Mouse (Mus musculus) stomach, postnatal 0 days (tissue): ENCODE results near the gene Ibsp. TPM values are rescaled to one million over a fixed set of nuclear protein-coding genes. Genes with fewer than 3 reads are reported as not detected.

ENCODE experiments used
- ATAC-seq: fragments of 200-750 bp; cut with Nextera tagmentation; 2 replicates; pipeline ENCODE4 v1.8.0; 2017; ENCODE audit not compliant: low FRiP score, low TSS enrichment
- DNase-seq: peaks from one replicate; pipeline ENCODE4 v3.0.0-alpha.2; 2016; ENCODE audit warnings: low spot score
- H3K27ac ChIP-seq: fragments of 300-500 bp; sonication (generic); replicated peaks from 2 replicates; pipeline ENCODE4 v1.5.1; 2014; ENCODE audit warnings: mild to moderate bottlenecking, control low read depth
- H3K27me3 ChIP-seq: fragments of 300-500 bp; sonication (generic); 2 replicates; pipeline ENCODE4 v1.6.1; 2014; ENCODE audit warnings: low read length; ENCODE audit not compliant: control insufficient read depth, insufficient read depth
- H3K36me3 ChIP-seq: fragments of 300-500 bp; sonication (generic); 2 replicates; pipeline ENCODE4 v1.6.1; 2014; ENCODE audit warnings: low read length, mixed read lengths; ENCODE audit not compliant: control insufficient read depth, insufficient read depth
- H3K4me1 ChIP-seq: fragments of 300-500 bp; sonication (generic); replicated peaks from 2 replicates; pipeline ENCODE4 v1.6.1; 2014; ENCODE audit warnings: antibody characterized with exemption; ENCODE audit not compliant: control insufficient read depth, insufficient read depth
- H3K4me2 ChIP-seq: fragments of 300-500 bp; sonication (generic); replicated peaks from 2 replicates; pipeline ENCODE4 v1.6.1; 2014; ENCODE audit warnings: low read depth, mild to moderate bottlenecking, control low read depth, moderate library complexity
- H3K4me3 ChIP-seq: fragments of 300-500 bp; sonication (generic); 2 replicates; pipeline ENCODE4 v1.5.1; 2014; ENCODE audit warnings: low read depth, low read length, control low read depth
- H3K9ac ChIP-seq: fragments of 300-500 bp; sonication (generic); 2 replicates; pipeline ENCODE4 v1.6.1; 2014; ENCODE audit warnings: mild to moderate bottlenecking, low read length, control low read depth, mixed read lengths
- H3K9me3 ChIP-seq: fragments of 300-500 bp; sonication (generic); 2 replicates; pipeline ENCODE4 v1.6.1; 2016; ENCODE audit warnings: low read length; ENCODE audit not compliant: control insufficient read depth
- CTCF ChIP-seq: IDR thresholded peaks from 2 replicates; pipeline ENCODE4 v1.5.1; 2016; ENCODE audit warnings: antibody characterized with exemption, low read depth, mild to moderate bottlenecking, moderate library complexity
- EP300 ChIP-seq: optimal IDR thresholded peaks from 2 replicates; pipeline ENCODE3; 2016; ENCODE audit warnings: antibody characterized with exemption
- WGBS: fragments of 180-500 bp; shearing (Covaris S2); extraction: QIAGEN DNeasy Blood & Tissue Kit; methylation state at CpG from one replicate; pipeline ENCODE4 v1.1.7; 2014; 5-methylcytosine and 5-hydroxymethylcytosine counted together
- polyA plus RNA-seq: library from polyadenylated mRNA; unstranded; fragments of >200 nt; fragmentation: Nextera tagmentation; extraction: Ambion mirVana; gene quantifications from 2 replicates; pipeline ENCODE4 v1.2.1, GENCODE M21; 2015

Gene Ibsp
- polyA plus RNA-seq, 1 experiment from 2014 or later: 0.13 TPM

DNA sequence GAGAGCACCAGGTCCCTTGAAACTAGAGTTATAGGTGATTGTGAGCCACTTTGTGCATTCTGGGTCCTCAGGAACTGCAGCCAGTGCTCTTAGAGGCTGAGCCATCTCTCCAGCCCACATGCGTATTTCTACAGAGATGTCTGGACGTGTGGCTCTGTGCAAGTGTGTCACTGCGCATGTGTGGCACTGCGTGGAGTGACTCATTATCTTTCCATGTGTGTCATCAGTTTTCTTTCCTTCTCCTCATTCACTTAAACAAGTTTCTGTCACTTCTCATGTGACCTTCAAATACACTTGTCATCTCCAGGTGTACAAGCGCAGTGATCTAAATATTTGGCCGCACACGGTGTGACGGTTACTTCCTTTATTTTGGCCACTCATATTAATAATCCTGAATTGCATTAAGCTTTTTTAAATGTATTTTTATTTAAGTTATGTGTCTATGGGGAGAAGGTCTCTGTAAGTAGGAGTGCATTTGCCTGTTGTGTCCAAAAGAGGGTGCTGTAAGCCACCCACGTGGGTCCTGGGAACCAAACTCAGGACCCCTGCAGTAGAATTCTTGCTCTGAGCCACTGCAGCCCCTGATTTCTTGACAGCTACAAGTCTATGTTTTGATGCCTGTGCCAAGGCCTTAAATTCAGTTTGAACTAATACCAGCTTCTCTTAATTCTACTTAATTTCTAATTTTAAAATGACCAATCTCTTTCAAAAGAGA is 45.7 kb downstream of the Ibsp start:
- DNase-seq (no peak), ATAC-seq (no peak)
- no peaks in the 10 kb centered on the region for H3K9me3 ChIP-seq
- no peaks in the 10 kb centered on the region for H3K27me3 ChIP-seq
- TF ChIP-seq CTCF: peak; percentile 65
- TF ChIP-seq EP300: no peak
- no peaks in the 10 kb centered on the region for H3K36me3 ChIP-seq
- no peak overlapping the region for H3K4me2 ChIP-seq
- H3K4me3 ChIP-seq: no peak overlapping the region
- no peak overlapping the region for H3K27ac ChIP-seq
- 64% methylated on average over 9 of the region's 9 CpGs for WGBS
- H3K4me1 ChIP-seq: no peaks in the 10 kb centered on the region
- no peak overlapping the region for H3K9ac ChIP-seq

DNA sequence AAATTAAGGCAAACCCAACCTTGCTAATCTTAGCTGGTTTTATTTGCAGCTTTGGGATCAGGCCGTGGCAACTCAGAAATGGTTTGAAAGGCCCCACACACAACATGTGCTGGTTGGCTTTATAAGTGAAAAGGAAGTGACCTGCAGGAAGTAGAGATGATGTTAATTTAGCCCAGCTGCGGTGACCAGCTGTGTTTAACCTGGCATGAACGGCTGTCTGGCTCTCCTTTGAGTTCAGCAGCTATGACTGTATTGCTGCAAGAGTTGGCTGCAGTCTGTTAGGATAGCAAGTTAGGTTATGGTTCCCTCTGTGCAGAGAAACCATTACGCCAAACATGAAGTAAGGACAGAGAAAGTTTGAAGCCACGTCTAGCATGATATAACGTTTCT is 46.3 kb downstream of the Ibsp start:
- 73% methylated on average over 6 of the region's 6 CpGs for WGBS
- H3K36me3 ChIP-seq: no peaks in the 10 kb centered on the region
- no peak overlapping the region for H3K4me2 ChIP-seq
- no peak overlapping the region for H3K4me3 ChIP-seq
- no peak overlapping the region for H3K9ac ChIP-seq
- no peak for DNase-seq
- ATAC-seq: no peak
- TF ChIP-seq CTCF (no peak), EP300 (no peak)
- no peak overlapping the region for H3K27ac ChIP-seq
- no peaks in the 10 kb centered on the region for H3K4me1 ChIP-seq
- H3K9me3 ChIP-seq: no peaks in the 10 kb centered on the region
- no peaks in the 10 kb centered on the region for H3K27me3 ChIP-seq

DNA sequence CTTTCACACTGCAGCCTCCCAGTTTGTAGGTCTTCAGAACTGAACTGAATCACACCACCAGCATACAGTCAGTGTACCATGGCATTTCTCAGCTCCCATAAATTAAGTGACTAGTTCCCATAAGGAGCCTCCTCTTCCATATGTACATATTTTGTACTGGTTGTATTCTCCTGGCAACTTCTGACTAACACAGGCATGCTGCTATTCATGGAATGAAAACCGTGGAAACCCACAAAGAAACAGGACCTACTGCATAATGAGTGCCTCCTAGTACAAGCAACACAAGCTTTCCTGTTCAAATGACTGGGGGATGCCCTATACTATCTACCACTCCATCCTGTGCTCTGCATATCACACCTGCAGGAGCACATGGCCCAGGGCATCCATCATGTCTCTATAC is 52.1 kb downstream of the Ibsp start:
- no peak overlapping the region for H3K9ac ChIP-seq
- TF ChIP-seq CTCF (no peak), EP300 (no peak)
- no peak overlapping the region for H3K4me3 ChIP-seq
- no peak overlapping the region for H3K27ac ChIP-seq
- WGBS: 63% methylated on average over 1 of the region's 1 CpGs
- DNase-seq: no peak
- no peaks in the 10 kb centered on the region for H3K36me3 ChIP-seq
- H3K4me1 ChIP-seq: no peaks in the 10 kb centered on the region
- H3K4me2 ChIP-seq: no peak overlapping the region
- no peak for ATAC-seq
- H3K27me3 ChIP-seq: no peaks in the 10 kb centered on the region
- H3K9me3 ChIP-seq: no peaks in the 10 kb centered on the region

- no peaks in the 10 kb centered on the region for H3K36me3 ChIP-seq
- no peak overlapping the region for H3K4me2 ChIP-seq
- DNase-seq (no peak), ATAC-seq (no peak)
- no peaks in the 10 kb centered on the region for H3K9me3 ChIP-seq
- WGBS: 37% methylated on average over 5 of the region's 5 CpGs
- H3K27me3 ChIP-seq: no peaks in the 10 kb centered on the region
- H3K9ac ChIP-seq: no peak overlapping the region
- no peak for TF ChIP-seq EP300
- TF ChIP-seq CTCF: no peak
- H3K4me3 ChIP-seq: no peak overlapping the region
- no peak overlapping the region for H3K27ac ChIP-seq
- H3K4me1 ChIP-seq: no peaks in the 10 kb centered on the region
Measured at GRCm38 (mm10) chr5:104351874-104352273, 52.9 kb downstream of the Ibsp start.

DNA sequence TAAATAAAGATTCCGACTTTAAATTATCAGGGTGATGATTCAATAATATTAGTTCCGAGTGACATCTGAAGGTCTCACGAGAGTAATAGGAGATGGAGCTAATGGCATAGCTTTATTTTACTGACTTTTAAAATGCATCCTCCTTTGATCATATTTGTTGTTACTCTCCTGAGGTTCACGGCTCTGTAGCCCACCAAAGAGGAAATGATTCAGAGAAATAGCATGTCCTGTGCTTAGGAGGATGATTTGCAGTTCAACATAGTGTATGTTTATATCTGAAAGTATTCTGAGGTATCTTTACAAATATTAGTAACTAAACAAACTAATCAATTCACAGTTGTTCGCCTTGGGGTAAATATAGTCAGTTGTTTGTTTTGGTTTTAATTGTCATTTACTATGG is 58.6 kb downstream of the Ibsp start:
- TF ChIP-seq CTCF: no peak
- no peak for TF ChIP-seq EP300
- Histone ChIP-seq H3K4me3 (no peak overlapping the region), H3K27ac (no peak overlapping the region), H3K27me3 (no peaks in the 10 kb centered on the region), H3K4me2 (no peak overlapping the region), H3K9me3 (no peaks in the 10 kb centered on the region), H3K9ac (no peak overlapping the region), H3K36me3 (no peaks in the 10 kb centered on the region), H3K4me1 (no peaks in the 10 kb centered on the region)
- DNase-seq: no peak
- ATAC-seq: no peak
- WGBS: 74% methylated on average over 5 of the region's 5 CpGs

- no peak overlapping the region for H3K4me2 ChIP-seq
- ATAC-seq (no peak), DNase-seq (no peak)
- no peaks in the 10 kb centered on the region for H3K4me1 ChIP-seq
- no peaks in the 10 kb centered on the region for H3K36me3 ChIP-seq
- no peak overlapping the region for H3K27ac ChIP-seq
- TF ChIP-seq CTCF: no peak
- TF ChIP-seq EP300: no peak
- H3K4me3 ChIP-seq: no peak overlapping the region
- no peaks in the 10 kb centered on the region for H3K27me3 ChIP-seq
- no peak overlapping the region for H3K9ac ChIP-seq
- no peaks in the 10 kb centered on the region for H3K9me3 ChIP-seq
- WGBS: 48% methylated on average over 7 of the region's 7 CpGs
Measured at GRCm38 (mm10) chr5:104358592-104358991, 59.6 kb downstream of the Ibsp start.
